Mouse (Mus musculus) midbrain, embryonic 16.5 days (tissue): Measurements from ENCODE around the gene AC124502.3. TPM values are rescaled to one million over a fixed set of nuclear protein-coding genes. Genes with fewer than 3 reads are reported as not detected.
A peak's percentile ranks its signal among the peaks of the same experiment; 100 is the strongest.

Experiments used
- ATAC-seq: fragments of 200-750 bp; cut with Nextera tagmentation; 2 replicates; pipeline ENCODE4 v1.8.0; 2017; ENCODE audit warnings: moderate TSS enrichment
- H3K27ac ChIP-seq: fragments of 300-500 bp; sonication (generic); 2 replicates; pipeline ENCODE4 v1.5.1; 2014; ENCODE audit warnings: mild to moderate bottlenecking, low read length, mixed read lengths
- H3K27me3 ChIP-seq: fragments of 300-500 bp; sonication (generic); 2 replicates; pipeline ENCODE4 v1.6.1; 2014; ENCODE audit warnings: low read depth, low read length, mixed read lengths; ENCODE audit not compliant: control insufficient read depth, insufficient read depth
- H3K36me3 ChIP-seq: fragments of 300-500 bp; sonication (generic); 2 replicates; pipeline ENCODE4 v1.6.1; 2014; ENCODE audit warnings: mild to moderate bottlenecking, low read length, moderate library complexity, mixed read lengths; ENCODE audit not compliant: control insufficient read depth, insufficient read depth
- H3K4me1 ChIP-seq: fragments of 300-500 bp; sonication (generic); 2 replicates; pipeline ENCODE4 v1.6.1; 2014; ENCODE audit warnings: mild to moderate bottlenecking, low read length, mixed read lengths; ENCODE audit not compliant: control insufficient read depth, insufficient read depth
- H3K4me2 ChIP-seq: fragments of 300-500 bp; sonication (generic); 2 replicates; pipeline ENCODE4 v1.6.1; 2014; ENCODE audit warnings: mild to moderate bottlenecking, low read length, mixed read lengths
- H3K4me3 ChIP-seq: fragments of 300-500 bp; sonication (generic); 2 replicates; pipeline ENCODE4 v1.5.1; 2014; ENCODE audit warnings: low read depth, mild to moderate bottlenecking, low read length, moderate library complexity, mixed read lengths
- H3K9ac ChIP-seq: fragments of 300-500 bp; sonication (generic); 2 replicates; pipeline ENCODE4 v1.6.1; 2014; ENCODE audit warnings: low read depth, low read length, mixed read lengths
- H3K9me3 ChIP-seq: fragments of 300-500 bp; sonication (generic); replicated peaks from 2 replicates; pipeline ENCODE4 v1.6.1; 2014; ENCODE audit warnings: mild to moderate bottlenecking, low read length, mixed read lengths; ENCODE audit not compliant: control insufficient read depth, poor library complexity, severe bottlenecking
- WGBS: fragments of 180-500 bp; shearing (Covaris S2); extraction: QIAGEN DNeasy Blood & Tissue Kit; methylation state at CpG from one replicate; pipeline ENCODE4 v1.1.7; 2014; 5-methylcytosine and 5-hydroxymethylcytosine counted together
- polyA plus RNA-seq: library from polyadenylated mRNA; unstranded; fragments of >200 nt; fragmentation: Nextera tagmentation; extraction: Ambion mirVana; gene quantifications from 2 replicates; pipeline ENCODE4 v1.2.1, GENCODE M21; 2015

Gene AC124502.3
- polyA plus RNA-seq, 1 experiment from 2014 or later = 2.9 TPM

DNA sequence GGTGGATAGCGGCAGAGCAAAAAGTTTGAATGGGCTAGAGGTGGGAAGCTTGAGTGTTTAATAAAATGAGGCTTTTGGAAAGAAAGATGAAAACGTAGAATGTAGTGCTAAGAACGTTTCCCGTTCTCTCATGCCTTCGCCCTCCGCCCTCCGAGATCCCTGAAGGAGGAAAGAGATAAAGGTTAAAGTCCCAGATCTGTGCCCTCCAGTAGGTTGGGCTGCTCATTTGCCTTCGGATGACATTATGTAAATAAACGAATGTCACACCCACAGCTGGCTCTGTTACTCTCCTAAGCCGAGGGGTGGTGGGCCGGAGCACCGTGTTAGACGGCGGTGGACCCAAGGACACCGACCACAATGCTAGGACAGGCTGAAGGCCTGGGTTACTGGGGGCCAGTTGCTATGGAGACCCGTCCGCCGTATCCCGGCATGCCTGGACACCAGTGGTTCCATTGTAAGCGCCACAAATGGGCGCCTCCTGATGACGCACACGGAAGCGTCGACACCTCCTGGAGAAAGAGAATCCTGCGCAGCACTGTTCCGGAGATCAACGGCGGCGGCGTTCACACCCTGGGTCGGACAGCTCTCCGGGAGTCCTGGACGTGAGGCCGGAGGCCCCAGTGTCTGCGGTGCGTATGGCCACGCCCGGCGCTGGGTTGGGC, 2.3 kb downstream of the AC124502.3 start, which contains the start of gene Brms1:
Gene Brms1, plus strand, starts transcription at position 493 of the 662 bp plus-strand sequence.
- Histone ChIP-seq H3K9ac (peak within 1 kb of the TSS; percentile 78), H3K4me2 (peak within 1 kb of the TSS; percentile 90), H3K36me3 (no peaks in the 10 kb centered on the region; the same call in 1 of the 2 replicates), H3K4me1 (peaks cover 27% of the 10 kb centered on the region), H3K4me3 (peak within 1 kb of the TSS; percentile 70), H3K27ac (peak within 1 kb of the TSS; percentile 51), H3K27me3 (no peaks in the 10 kb centered on the region), H3K9me3 (no peaks in the 10 kb centered on the region)
- peak; percentile 59 for ATAC-seq
- 7% methylated on average over 40 of the region's 40 CpGs for WGBS

DNA sequence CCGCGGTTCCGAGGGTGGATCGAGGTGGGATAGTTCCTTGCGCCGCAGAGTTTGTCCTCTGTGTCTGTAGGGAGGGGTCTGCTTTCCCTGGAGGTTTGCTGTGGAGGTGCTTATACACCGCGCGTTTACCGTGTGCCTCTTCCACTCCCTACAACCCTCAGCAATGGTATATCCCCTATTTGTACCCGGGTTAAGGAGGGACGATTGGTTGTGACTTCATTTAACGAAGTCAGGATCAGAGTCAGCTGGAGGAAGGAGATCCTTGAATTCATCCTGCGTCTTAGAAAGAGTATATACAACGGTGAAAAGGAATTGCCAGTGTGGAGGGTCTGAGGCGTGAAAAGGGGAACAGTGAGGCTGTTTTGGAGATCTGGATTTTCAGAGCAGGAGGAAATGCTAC, 2.9 kb downstream of the AC124502.3 start:
- Histone ChIP-seq H3K9me3 (no peaks in the 10 kb centered on the region), H3K4me3 (peak overlapping the region; percentile 70), H3K27ac (peak overlapping the region; percentile 51), H3K36me3 (no peaks in the 10 kb centered on the region; the same call in 1 of the 2 replicates), H3K4me2 (peak overlapping the region; percentile 90), H3K27me3 (no peaks in the 10 kb centered on the region), H3K4me1 (peaks cover 27% of the 10 kb centered on the region), H3K9ac (peak overlapping the region; percentile 78)
- ATAC-seq = peak; percentile 0; the same call in 1 of the 2 replicates
- 3% methylated on average over 16 of the region's 16 CpGs for WGBS

DNA sequence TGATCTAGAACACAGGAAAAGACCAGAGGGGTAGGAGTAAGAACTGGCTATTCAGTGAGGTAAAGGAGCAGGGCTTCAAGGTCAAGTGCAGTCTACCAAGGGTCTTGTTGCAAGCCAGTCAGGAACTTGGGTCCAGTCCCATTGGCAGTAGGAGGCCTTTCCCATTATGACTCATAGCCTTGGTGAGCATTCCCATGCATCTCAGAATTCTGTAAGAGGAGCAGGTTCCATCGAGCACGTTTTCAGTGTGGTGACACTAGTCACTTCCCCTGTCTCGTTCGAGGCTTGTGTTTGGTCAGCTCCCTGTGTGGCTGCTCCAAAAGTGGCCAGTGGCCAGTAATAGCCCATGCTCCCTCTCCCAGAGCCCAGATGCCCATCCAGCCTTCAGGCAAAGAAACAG, 6.8 kb downstream of the AC124502.3 start:
- Histone ChIP-seq H3K9ac (no peak overlapping the region), H3K27ac (no peak overlapping the region), H3K36me3 (no peaks in the 10 kb centered on the region; the same call in none of the 2 replicates), H3K4me1 (peaks cover 19% of the 10 kb centered on the region), H3K4me3 (no peak overlapping the region), H3K27me3 (peaks cover under 1% of the 10 kb centered on the region; the same call in 1 of the 2 replicates), H3K9me3 (no peaks in the 10 kb centered on the region), H3K4me2 (no peak overlapping the region)
- WGBS = 84% methylated on average over 4 of the region's 4 CpGs
- ATAC-seq = no peak

DNA sequence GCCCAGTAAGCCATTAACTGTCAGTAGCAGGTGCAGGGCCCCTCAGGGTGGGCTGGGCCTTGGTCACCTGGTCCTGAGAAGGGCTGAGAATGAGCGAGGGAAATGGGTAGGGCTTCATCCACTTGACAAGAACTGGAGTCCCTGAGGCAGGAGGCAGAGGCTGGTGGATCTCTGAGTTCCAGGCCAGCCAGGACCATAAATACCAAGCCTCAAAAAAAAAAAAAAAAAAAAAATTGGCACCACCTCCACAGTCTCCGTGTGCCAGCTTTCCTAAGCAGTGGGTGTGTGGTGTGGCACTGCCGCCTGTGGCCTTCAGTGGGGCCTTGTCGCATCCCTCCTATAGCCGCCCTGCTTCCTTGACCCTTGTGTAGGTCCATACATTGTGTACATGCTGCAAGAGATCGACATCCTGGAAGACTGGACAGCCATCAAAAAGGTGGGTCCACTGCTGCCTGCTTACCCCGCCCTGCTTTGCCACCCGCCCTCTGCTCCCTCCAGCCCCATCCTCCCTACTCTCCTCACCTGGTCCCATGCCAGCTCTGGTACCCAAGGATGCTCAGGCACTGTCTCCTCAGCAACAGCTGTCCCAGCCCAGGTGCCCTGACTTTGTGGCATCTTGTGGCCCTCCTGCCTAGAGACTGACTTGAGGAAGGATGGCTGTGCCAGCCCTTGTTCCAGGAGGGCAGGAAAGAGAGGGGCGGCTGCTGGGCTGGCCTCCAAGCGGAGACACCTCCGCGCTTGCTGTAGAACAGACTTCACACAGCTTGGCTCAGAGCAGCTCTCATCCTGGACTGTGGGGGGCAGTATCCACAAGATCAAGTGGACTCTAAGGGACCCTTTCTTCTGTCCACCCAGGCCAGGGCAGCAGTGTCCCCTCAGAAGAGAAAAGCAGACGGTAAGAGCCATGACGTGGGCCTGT, 9.7 kb downstream of the AC124502.3 start:
- no peak for ATAC-seq
- Histone ChIP-seq H3K4me1 (peaks cover 10% of the 10 kb centered on the region), H3K9me3 (no peaks in the 10 kb centered on the region), H3K27me3 (peaks cover 29% of the 10 kb centered on the region), H3K27ac (no peak overlapping the region), H3K36me3 (no peaks in the 10 kb centered on the region; the same call in 1 of the 2 replicates), H3K9ac (no peak overlapping the region), H3K4me3 (no peak overlapping the region), H3K4me2 (no peak overlapping the region)
- WGBS = 84% methylated on average over 14 of the region's 14 CpGs

DNA sequence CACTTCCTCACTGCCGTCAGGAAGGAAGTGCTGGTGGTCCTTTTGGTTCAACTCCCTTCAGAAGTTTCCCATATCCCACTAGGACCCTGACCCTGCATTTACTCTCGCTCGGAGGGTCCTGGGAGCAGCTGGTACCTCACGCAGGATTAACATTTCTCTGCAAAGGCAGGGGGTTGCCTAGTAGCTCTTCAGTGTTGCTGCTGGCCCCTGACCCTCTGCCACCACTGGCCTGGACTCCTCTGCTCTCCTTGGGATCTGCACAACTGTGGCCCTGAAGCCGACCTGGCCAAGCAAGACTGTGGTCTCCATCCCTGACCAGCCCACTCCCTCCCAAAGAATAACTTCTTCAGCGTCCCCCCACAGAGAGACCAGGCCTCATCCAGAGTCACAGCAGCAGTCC, 10.6 kb downstream of the AC124502.3 start:
- Histone ChIP-seq H3K9me3 (no peaks in the 10 kb centered on the region), H3K4me2 (no peak overlapping the region), H3K9ac (no peak overlapping the region), H3K36me3 (no peaks in the 10 kb centered on the region; the same call in 1 of the 2 replicates), H3K27me3 (peaks cover 33% of the 10 kb centered on the region), H3K4me1 (peaks cover 10% of the 10 kb centered on the region), H3K4me3 (no peak overlapping the region), H3K27ac (no peak overlapping the region)
- 51% methylated on average over 6 of the region's 6 CpGs for WGBS
- no peak for ATAC-seq

DNA sequence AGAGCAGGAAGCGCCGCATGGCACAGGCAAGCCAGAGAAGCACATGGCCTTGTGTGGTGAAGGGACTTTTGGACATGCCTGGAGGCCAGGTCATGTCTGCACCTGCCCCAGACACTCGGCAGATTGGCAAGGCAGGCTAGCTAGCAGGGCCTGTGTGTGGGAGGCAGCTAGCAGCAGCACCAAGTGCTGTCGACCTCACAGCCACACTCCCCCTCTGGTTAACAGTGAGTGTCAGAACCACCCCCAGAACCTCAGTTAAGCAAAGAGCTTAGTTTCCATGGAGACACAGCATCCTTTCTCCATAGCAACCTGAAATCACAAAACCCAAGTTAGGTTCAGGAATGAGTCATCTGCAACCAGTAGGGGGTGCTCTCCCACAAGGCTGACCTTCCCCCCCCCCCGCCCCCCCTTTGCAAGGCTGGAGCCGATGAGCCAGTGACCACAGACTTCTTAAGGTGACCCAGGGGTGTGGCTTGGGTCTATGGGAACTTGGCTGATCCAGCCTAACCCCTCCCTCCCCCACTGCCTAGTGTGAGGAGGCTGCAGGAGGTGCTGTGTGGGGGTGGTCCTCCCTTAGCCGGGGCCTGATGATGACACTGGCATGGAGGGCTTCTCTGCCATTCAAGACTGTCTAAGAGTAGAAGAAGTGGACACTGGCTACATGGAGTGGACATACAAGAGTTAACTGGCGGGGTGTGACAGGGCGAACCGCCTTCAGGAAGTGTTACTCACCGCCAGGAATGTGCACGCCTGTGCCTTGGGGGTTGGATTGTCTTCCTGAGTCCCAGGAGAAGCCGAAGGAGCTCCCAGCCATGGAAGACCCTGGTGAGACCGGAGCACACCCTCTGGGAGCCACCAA, 11.6 kb downstream of the AC124502.3 start, which contains the start of gene Rin1:
Gene Rin1, plus strand, starts transcription at position 435 of the 859 bp plus-strand sequence.
- ATAC-seq = peak; percentile 60
- Histone ChIP-seq H3K4me2 (peak within 1 kb of the TSS; percentile 12; the same call in 1 of the 2 replicates), H3K4me3 (no peak within 1 kb of the TSS), H3K4me1 (peaks cover 10% of the 10 kb centered on the region), H3K36me3 (no peaks in the 10 kb centered on the region; the same call in 1 of the 2 replicates), H3K27ac (no peak within 1 kb of the TSS), H3K27me3 (peaks cover 35% of the 10 kb centered on the region), H3K9ac (peak within 1 kb of the TSS; percentile 36; the same call in 1 of the 2 replicates), H3K9me3 (no peaks in the 10 kb centered on the region)
- 18% methylated on average over 13 of the region's 14 CpGs for WGBS

DNA sequence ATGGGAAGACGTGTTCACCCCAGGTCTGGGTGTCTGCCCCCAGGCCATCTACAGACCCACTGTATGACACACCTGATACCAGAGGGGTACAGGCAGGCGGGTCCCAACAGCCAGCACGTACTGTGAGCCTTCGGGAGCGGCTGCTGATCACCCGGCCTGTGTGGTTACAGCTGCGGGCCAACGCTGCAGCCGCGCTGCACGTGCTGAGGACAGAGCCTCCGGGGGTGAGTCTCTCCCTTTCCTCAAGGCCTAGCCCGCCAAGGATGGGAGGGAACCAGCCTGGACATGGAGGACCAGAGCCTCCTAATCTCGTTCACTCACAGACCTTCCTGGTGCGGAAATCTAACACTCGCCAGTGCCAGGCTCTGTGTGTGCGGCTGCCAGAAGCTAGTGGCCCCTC, 12.3 kb downstream of the AC124502.3 start:
- Histone ChIP-seq H3K27ac (no peak overlapping the region), H3K4me1 (peaks cover 10% of the 10 kb centered on the region), H3K36me3 (no peaks in the 10 kb centered on the region; the same call in 1 of the 2 replicates), H3K4me2 (peak overlapping the region; percentile 9; the same call in 1 of the 2 replicates), H3K9me3 (no peaks in the 10 kb centered on the region), H3K9ac (peak overlapping the region; percentile 36; the same call in 1 of the 2 replicates), H3K4me3 (no peak overlapping the region), H3K27me3 (peaks cover 35% of the 10 kb centered on the region)
- no peak for ATAC-seq
- WGBS = 10% methylated on average over 17 of the region's 17 CpGs

DNA sequence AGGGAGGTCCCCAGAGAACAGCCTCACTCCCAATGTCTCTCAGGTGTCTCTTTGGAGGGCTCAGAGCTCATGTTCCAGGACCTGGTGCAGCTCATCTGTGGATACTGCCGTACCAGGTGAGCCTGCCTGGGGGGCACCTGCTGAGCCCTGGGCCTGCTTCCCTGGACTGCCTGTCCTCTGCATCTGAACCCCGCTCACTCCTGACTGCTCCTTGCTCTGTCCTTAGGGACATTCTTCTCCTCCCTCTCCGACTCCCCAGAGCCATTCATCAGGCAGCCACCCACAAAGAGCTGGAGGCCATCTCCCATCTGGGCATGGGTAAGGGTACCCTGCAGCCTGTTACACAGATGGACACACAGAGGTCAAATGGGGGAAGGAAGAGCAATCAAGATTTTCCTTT, 12.8 kb downstream of the AC124502.3 start:
- no peak overlapping the region for H3K27ac ChIP-seq
- 43% methylated on average over 3 of the region's 3 CpGs for WGBS
- no peaks in the 10 kb centered on the region; the same call in 1 of the 2 replicates for H3K36me3 ChIP-seq
- H3K27me3 ChIP-seq = peaks cover 35% of the 10 kb centered on the region
- ATAC-seq = no peak
- no peaks in the 10 kb centered on the region for H3K9me3 ChIP-seq
- no peak overlapping the region for H3K4me3 ChIP-seq
- no peak overlapping the region for H3K4me2 ChIP-seq
- peaks cover 13% of the 10 kb centered on the region for H3K4me1 ChIP-seq
- peak overlapping the region; percentile 36; the same call in 1 of the 2 replicates for H3K9ac ChIP-seq
